Mouse (Mus musculus) liver, adult 2 months (tissue): ENCODE results near the gene Rgs9. TPM values are rescaled to one million over a fixed set of nuclear protein-coding genes. Genes with fewer than 3 reads are reported as not detected.
A peak's percentile ranks its signal among the peaks of the same experiment; 100 is the strongest.

ENCODE experiments used
- DNase-seq: peaks from one replicate; pipeline ENCODE4 v3.0.0-alpha.2; 2011; ENCODE audit warnings: low read depth, low spot score; ENCODE audit errors: extremely low read depth
- H3K27ac ChIP-seq: fragments of 200-500 bp; replicated peaks from 2 replicates; pipeline ENCODE4 v1.5.1; 2012; ENCODE audit warnings: low read depth, mild to moderate bottlenecking, control low read depth, inconsistent platforms, low read length; ENCODE audit not compliant: insufficient read depth
- H3K27me3 ChIP-seq: fragments of 200-500 bp; 2 replicates; pipeline ENCODE4 v1.6.1; 2012; ENCODE audit warnings: mild to moderate bottlenecking, moderate library complexity, low read length, inconsistent platforms; ENCODE audit not compliant: control insufficient read depth, insufficient read depth
- H3K36me3 ChIP-seq: fragments of 200-500 bp; 2 replicates; pipeline ENCODE4 v1.6.1; 2012; ENCODE audit warnings: low read length, inconsistent platforms; ENCODE audit not compliant: control insufficient read depth, insufficient read depth
- H3K4me1 ChIP-seq: fragments of 200-500 bp; 2 replicates; pipeline ENCODE4 v1.6.1; 2011; ENCODE audit warnings: low read length; ENCODE audit not compliant: control insufficient read depth, insufficient read depth
- H3K4me3 ChIP-seq: fragments of 200-500 bp; 2 replicates; pipeline ENCODE4 v1.5.1; 2011; ENCODE audit warnings: low read depth, mild to moderate bottlenecking, control low read depth, low read length, moderate library complexity; ENCODE audit not compliant: insufficient read depth
- H3K79me2 ChIP-seq: fragments of 200-500 bp; 2 replicates; pipeline ENCODE4 v1.6.1; 2012; ENCODE audit warnings: inconsistent platforms, mild to moderate bottlenecking, low read length, moderate library complexity; ENCODE audit not compliant: control insufficient read depth, insufficient read depth
- H3K9ac ChIP-seq: fragments of 200-500 bp; 2 replicates; pipeline ENCODE4 v1.6.1; 2012; ENCODE audit warnings: low read depth, mild to moderate bottlenecking, control low read depth, inconsistent platforms, low read length
- CTCF ChIP-seq: fragments of 200-500 bp; IDR thresholded peaks from 2 replicates; pipeline ENCODE4 v1.5.1; 2011; ENCODE audit warnings: low read depth, low read length, control low read depth
- POLR2A ChIP-seq: fragments of 200-500 bp; IDR thresholded peaks from 2 replicates; pipeline ENCODE4 v1.6.1; 2011; ENCODE audit warnings: low read length, control low read depth; ENCODE audit not compliant: insufficient read depth; ENCODE audit errors: extremely low read depth
- WGBS: fragments of 180-500 bp; shearing (Covaris S2); methylation state at CpG from one replicate; pipeline ENCODE4 v1.1.7; 2018; 5-methylcytosine and 5-hydroxymethylcytosine counted together
- polyA plus RNA-seq: library from polyadenylated mRNA; depleted of rRNA; stranded (reverse); fragments of >200 nt; gene quantifications from 2 replicates; pipeline ENCODE4 v1.2.3, GENCODE M21; 2012
- total RNA-seq: library from RNA; depleted of rRNA; stranded (reverse); fragments of >200 nt; gene quantifications from 2 replicates; pipeline ENCODE4 v1.2.3, GENCODE M21; 2014

The Rgs9 gene
- total and polyA plus RNA-seq, 2 experiments: 0.09 to 0.37 TPM

DNA sequence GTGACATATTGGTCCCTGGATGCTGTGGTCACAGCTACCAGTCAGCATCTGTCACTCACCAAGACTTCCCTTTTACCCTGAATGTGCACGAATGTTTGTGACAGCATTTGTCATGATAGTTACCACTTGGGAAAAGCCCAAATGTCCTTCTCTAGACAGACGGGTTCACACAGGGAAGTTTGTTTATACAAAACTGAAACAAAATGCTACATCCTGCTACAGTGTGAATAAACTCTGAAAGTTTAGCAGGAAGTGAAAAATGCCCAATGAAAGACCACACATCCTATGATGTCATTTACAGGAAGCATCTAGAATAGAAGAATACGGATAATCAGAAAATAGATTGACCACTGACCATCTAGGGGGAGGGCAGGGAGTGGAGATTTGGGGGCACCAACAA, 51.0 kb downstream of the Rgs9 start:
- TF ChIP-seq POLR2A: no peak
- TF ChIP-seq CTCF: no peak
- Histone ChIP-seq H3K4me3 (no peak overlapping the region), H3K27ac (no peak overlapping the region), H3K79me2 (no peaks in the 10 kb centered on the region), H3K9ac (no peak overlapping the region), H3K36me3 (no peaks in the 10 kb centered on the region), H3K4me1 (no peaks in the 10 kb centered on the region), H3K27me3 (no peaks in the 10 kb centered on the region)
- peak; percentile 30 for DNase-seq
- WGBS: 53% methylated on average over 3 of the region's 3 CpGs

DNA sequence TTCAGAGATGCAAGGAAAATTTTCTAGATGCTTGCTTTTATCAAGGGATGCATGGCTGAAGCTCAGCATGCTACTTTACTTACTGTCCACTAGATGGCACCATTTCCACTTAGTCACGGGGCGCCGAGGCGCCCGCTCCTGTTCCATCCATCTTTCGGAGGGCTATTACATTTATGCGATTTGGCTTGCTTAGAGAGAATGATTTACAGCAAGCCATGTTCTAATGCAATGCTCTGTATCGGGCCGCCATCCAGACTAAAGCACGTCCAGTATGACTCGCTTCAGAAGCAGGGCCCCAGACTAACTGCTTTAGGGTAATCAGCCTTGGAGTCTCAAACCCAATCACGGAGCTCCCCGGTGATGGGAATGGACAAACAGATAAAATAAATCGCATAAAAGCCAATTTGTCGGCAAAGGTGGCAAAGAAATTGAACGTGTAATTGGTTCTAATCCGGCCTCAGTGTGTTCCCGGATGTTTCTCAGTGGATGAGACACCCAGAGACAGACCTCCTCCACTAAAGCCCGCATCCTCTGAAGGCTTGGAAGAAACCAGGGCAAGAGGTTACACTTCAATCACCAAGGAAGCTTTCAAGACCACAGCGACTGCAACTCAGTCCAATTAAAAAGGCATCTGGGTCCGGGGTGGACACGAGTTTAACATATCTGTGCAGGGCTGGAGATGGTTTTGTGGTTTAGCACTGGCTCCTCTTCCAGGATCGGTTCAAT, 53.1 kb downstream of the Rgs9 start:
- Histone ChIP-seq H3K27me3 (no peaks in the 10 kb centered on the region), H3K36me3 (no peaks in the 10 kb centered on the region), H3K4me1 (no peaks in the 10 kb centered on the region), H3K79me2 (no peaks in the 10 kb centered on the region), H3K9ac (no peak overlapping the region), H3K4me3 (no peak overlapping the region), H3K27ac (no peak overlapping the region)
- peak; percentile 17 for DNase-seq
- 31% methylated on average over 23 of the region's 23 CpGs for WGBS
- TF ChIP-seq POLR2A (no peak), CTCF (peak; percentile 87)

DNA sequence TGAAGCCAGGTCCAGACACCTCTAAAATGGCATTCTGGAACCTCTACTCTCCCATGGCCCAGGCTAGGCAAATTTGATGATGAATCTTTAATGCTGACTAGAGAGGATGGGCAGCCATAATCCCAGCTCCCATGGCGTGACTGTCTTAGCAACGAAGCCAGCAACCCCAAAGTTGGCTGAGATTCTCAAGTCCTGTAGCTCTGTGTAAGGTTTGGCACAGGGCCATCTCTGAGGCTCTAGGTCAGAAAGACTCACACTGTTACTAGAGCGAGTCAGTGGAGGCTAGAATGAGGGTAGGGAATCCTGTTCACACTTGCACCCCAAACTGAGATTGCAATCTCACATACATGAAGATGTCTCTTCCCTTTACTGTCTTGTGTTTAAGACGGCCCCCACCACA, 57.8 kb downstream of the Rgs9 start:
- no peaks in the 10 kb centered on the region for H3K36me3 ChIP-seq
- no peaks in the 10 kb centered on the region for H3K79me2 ChIP-seq
- no peak for DNase-seq
- TF ChIP-seq POLR2A: no peak
- no peak for TF ChIP-seq CTCF
- H3K9ac ChIP-seq: no peak overlapping the region
- 80% methylated on average over 4 of the region's 4 CpGs for WGBS
- H3K4me1 ChIP-seq: no peaks in the 10 kb centered on the region
- H3K4me3 ChIP-seq: no peak overlapping the region
- 0 out of 2 replicates have a peak, but pooled peaks cover 3% of the 10 kb centered on the region for H3K27me3 ChIP-seq
- H3K27ac ChIP-seq: no peak overlapping the region

DNA sequence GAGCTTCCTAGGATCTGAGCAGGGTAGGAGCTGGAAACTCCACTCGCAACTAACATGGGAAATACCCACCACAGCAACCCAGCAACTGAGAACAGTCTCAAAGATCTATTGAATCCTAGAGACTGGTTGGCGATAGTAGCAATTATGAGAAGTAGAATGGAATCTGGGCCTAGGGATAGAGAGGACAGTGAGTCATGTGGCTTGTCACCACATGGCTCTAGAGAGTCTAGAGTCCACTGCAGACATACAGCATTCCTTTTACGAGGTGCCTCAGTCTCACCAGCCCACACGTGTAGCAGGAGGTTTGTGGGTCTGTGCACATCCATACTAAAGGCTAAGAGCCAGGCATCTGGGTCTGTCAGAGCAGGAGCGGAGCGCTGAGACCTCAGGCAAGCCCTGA, 59.3 kb downstream of the Rgs9 start:
- Histone ChIP-seq H3K4me3 (no peak overlapping the region), H3K36me3 (no peaks in the 10 kb centered on the region), H3K79me2 (no peaks in the 10 kb centered on the region), H3K9ac (no peak overlapping the region), H3K27ac (no peak overlapping the region), H3K4me1 (no peaks in the 10 kb centered on the region), H3K27me3 (0 out of 2 replicates have a peak, but pooled peaks cover 3% of the 10 kb centered on the region)
- no peak for DNase-seq
- 78% methylated on average over 6 of the region's 6 CpGs for WGBS
- no peak for TF ChIP-seq CTCF
- no peak for TF ChIP-seq POLR2A

DNA sequence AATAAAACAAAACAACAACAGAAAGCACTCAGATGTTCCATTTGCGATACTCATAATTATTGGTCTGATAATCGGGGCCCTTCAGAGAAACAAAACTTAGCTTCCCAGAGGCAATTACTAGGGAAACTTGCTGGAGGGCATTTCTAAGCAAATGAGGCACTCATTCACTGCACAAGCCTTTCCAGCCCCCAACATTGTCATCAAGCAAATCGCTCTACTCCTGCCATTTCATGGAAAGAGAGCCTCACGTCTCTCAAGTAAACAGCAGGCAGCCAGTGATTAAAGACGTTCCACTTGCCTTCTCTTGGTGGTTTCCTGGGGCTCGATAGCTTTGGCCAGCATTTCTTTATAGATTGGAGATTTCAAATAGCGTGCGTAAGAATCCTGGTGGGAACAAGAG, 60.1 kb downstream of the Rgs9 start:
- H3K27ac ChIP-seq: no peak overlapping the region
- WGBS: 69% methylated on average over 8 of the region's 8 CpGs
- H3K79me2 ChIP-seq: no peaks in the 10 kb centered on the region
- H3K4me1 ChIP-seq: no peaks in the 10 kb centered on the region
- DNase-seq: no peak
- H3K4me3 ChIP-seq: no peak overlapping the region
- no peak for TF ChIP-seq CTCF
- no peak for TF ChIP-seq POLR2A
- H3K36me3 ChIP-seq: no peaks in the 10 kb centered on the region
- no peak overlapping the region for H3K9ac ChIP-seq
- H3K27me3 ChIP-seq: 0 out of 2 replicates have a peak, but pooled peaks cover 3% of the 10 kb centered on the region

DNA sequence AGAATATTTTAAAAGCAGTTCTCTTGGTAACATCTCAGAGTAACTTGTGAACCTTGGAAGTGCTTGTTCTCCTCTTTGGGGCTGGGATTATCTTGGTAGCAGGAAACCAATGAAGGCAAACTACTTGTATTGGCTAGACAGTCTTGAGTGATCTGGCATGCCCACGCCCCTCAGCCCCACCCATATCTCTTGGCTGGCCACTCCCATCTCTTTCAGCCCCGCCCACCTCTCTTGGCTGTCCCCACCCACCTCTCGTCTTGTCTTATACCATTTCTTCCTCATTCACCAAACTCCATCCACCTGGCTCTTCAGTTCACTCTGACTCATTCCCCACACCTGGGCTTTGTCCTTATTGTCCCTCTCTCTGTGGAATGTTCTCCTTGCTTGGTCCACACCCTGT, 64.3 kb downstream of the Rgs9 start:
- Histone ChIP-seq H3K27me3 (0 out of 2 replicates have a peak, but pooled peaks cover 3% of the 10 kb centered on the region), H3K79me2 (no peaks in the 10 kb centered on the region), H3K27ac (no peak overlapping the region), H3K36me3 (no peaks in the 10 kb centered on the region), H3K4me1 (no peaks in the 10 kb centered on the region), H3K9ac (no peak overlapping the region), H3K4me3 (no peak overlapping the region)
- 67% methylated on average over 3 of the region's 3 CpGs for WGBS
- no peak for DNase-seq
- TF ChIP-seq POLR2A (no peak), CTCF (no peak)
